ENCODE assay signal across 1 mouse cellular context in the genomic region with DNA sequence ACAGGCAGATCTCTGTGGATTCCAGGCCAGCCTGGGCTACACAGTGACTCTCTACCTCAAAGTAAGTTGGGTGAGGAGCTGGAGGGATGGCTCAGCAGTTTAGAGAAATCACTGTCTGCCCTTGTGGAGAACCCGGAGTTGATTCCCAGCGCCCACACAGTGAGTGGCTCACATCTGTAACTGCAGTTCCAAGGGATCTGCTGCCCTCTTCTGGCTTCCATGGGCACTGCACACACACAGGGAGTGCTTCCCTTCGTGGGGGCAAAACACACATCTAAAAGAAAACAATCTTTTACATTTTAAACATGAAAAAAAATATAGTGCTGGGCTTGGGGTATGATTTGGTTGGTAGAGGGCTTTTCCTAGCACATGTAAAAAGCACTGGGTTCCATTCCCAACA.
TF ChIP-seq lines count a peak whose summit lies in the region.

No protein-coding gene starts in this region.

TF ChIP-seq in MEL, 35 proteins besides CTCF, POLR2A, EP300 and RAD21 (continued from another document):
- TF ChIP-seq POLR2AphosphoS5 (IDR thresholded peaks at IDR 0.05; ENCODE audit: borderline replicate concordance, low read depth, low read length), result no peak
- no peak for TF ChIP-seq ZC3H11A (IDR thresholded peaks at IDR 0.05; ENCODE audit: low read depth, low read length)
- no peak for TF ChIP-seq UBTF (IDR thresholded peaks at IDR 0.05; ENCODE audit: borderline replicate concordance, insufficient read depth, low read depth, low read length)
- TF ChIP-seq JUND (IDR thresholded peaks at IDR 0.05; ENCODE audit: low read depth, low read length), result no peak
- no peak for TF ChIP-seq GATA1 (IDR thresholded peaks at IDR 0.05; ENCODE audit: low read depth, low read length)
- TF ChIP-seq MEF2A (IDR thresholded peaks at IDR 0.05; ENCODE audit: extremely low read depth, insufficient replicate concordance, low read depth, low read length, poor library complexity, severe bottlenecking), result no peak
- no peak for TF ChIP-seq TAL1 (IDR thresholded peaks at IDR 0.05; ENCODE audit: low read length)
- no peak for TF ChIP-seq TBP (IDR thresholded peaks at IDR 0.05; ENCODE audit: low read depth, low read length)
- TF ChIP-seq TCF12 (IDR thresholded peaks at IDR 0.05; ENCODE audit: low read depth, low read length), result no peak
- no peak for TF ChIP-seq ELF1 (IDR thresholded peaks at IDR 0.05; ENCODE audit: low read depth, low read length)
- TF ChIP-seq SIN3A (IDR thresholded peaks at IDR 0.05; ENCODE audit: low read length), result no peak
- no peak for TF ChIP-seq NRF1 (IDR thresholded peaks at IDR 0.05; ENCODE audit: insufficient read depth, low read depth, low read length, poor library complexity, severe bottlenecking)
- TF ChIP-seq SMC3 (IDR thresholded peaks at IDR 0.05; ENCODE audit: low read depth, low read length), result no peak
- TF ChIP-seq RCOR1 (IDR thresholded peaks at IDR 0.05; ENCODE audit: low read depth, low read length), result no peak
- no peak for TF ChIP-seq POLR2AphosphoS2 (IDR thresholded peaks at IDR 0.05; ENCODE audit: low read length)
